Mouse (Mus musculus) hindlimb bud, embryonic 11.5 days (tissue): ENCODE measurements around the gene Abi3.
A peak's percentile ranks its signal among the peaks of the same experiment; 100 is the strongest.
"Not testable (repeated sequence)": the region's sequence is repeated elsewhere in the genome, so short reads cannot be mapped to it uniquely, and the experiment has no call there.

Source experiments
- DNase-seq: peaks from one replicate; pipeline ENCODE4 v3.0.0-alpha.2; 2012; ENCODE audit warnings: low read depth, low spot score; ENCODE audit errors: extremely low spot score

The Abi3 gene

GRCm38 (mm10) chr11:95842074-95842681, at the start of gene Abi3:
TSS of gene Abi3 (minus strand) at chr11:95842476.
- no peak for DNase-seq

- no peak for DNase-seq
Observed at GRCm38 (mm10) chr11:95890462-95891051, 48.3 kb upstream of the Abi3 start.

- not testable (repeated sequence) for DNase-seq
Observed at GRCm38 (mm10) chr11:95879861-95880260, 37.6 kb upstream of the Abi3 start.

GRCm38 (mm10) chr11:95876296-95876695, 34.0 kb upstream of the Abi3 start:
- DNase-seq, result peak; percentile 50

GRCm38 (mm10) chr11:95875804-95876203, 33.5 kb upstream of the Abi3 start:
- DNase-seq, result no peak

- no peak for DNase-seq
Observed at GRCm38 (mm10) chr11:95869918-95870470, 27.7 kb upstream of the Abi3 start.

GRCm38 (mm10) chr11:95869442-95869841, 27.2 kb upstream of the Abi3 start:
- DNase-seq, result no peak

GRCm38 (mm10) chr11:95861397-95861796, 19.1 kb upstream of the Abi3 start:
- DNase-seq, result no peak

GRCm38 (mm10) chr11:95860071-95860490, 17.8 kb upstream of the Abi3 start:
- no peak for DNase-seq

GRCm38 (mm10) chr11:95859468-95859855, 17.2 kb upstream of the Abi3 start:
- DNase-seq, result peak; percentile 44

GRCm38 (mm10) chr11:95858528-95859467, 16.5 kb upstream of the Abi3 start:
- DNase-seq, result peak; percentile 88

GRCm38 (mm10) chr11:95857716-95858527, 15.6 kb upstream of the Abi3 start:
- DNase-seq, result no peak

- DNase-seq, result no peak
Observed at GRCm38 (mm10) chr11:95857306-95857705, 15.0 kb upstream of the Abi3 start.

GRCm38 (mm10) chr11:95853684-95854083, 11.4 kb upstream of the Abi3 start:
- no peak for DNase-seq

- no peak for DNase-seq
Observed at GRCm38 (mm10) chr11:95850898-95851297, 8.6 kb upstream of the Abi3 start.

- DNase-seq, result no peak
Observed at GRCm38 (mm10) chr11:95844935-95845334, 2.7 kb upstream of the Abi3 start.

- no peak for DNase-seq
Observed at GRCm38 (mm10) chr11:95843421-95843950, 1.2 kb upstream of the Abi3 start.

GRCm38 (mm10) chr11:95842953-95843352, 677 bp upstream of the Abi3 start:
- no peak for DNase-seq

GRCm38 (mm10) chr11:95841498-95841830, 812 bp downstream of the Abi3 start:
- no peak for DNase-seq

GRCm38 (mm10) chr11:95840694-95841497, 1.4 kb downstream of the Abi3 start:
- DNase-seq, result no peak
